Mouse (Mus musculus) adipose tissue, adult 10 weeks (tissue): Measurements from ENCODE around the gene Olfr1148. TPM values are rescaled to one million over a fixed set of nuclear protein-coding genes. Genes with fewer than 3 reads are reported as not detected.

ENCODE experiments used
- polyA plus RNA-seq: library from polyadenylated mRNA; stranded (reverse); fragments of 350-450 nt; fragmentation: Illumina TruSeq; extraction: RNeasy Lipid Tissue Mini Kit (QIAGEN cat#74804); gene quantifications from one replicate; pipeline ENCODE4 v1.2.3, GENCODE M21; 2014; ENCODE audit warnings: low read depth, low replicate concordance

The Olfr1148 gene
- polyA plus RNA-seq, result not detected

DNA sequence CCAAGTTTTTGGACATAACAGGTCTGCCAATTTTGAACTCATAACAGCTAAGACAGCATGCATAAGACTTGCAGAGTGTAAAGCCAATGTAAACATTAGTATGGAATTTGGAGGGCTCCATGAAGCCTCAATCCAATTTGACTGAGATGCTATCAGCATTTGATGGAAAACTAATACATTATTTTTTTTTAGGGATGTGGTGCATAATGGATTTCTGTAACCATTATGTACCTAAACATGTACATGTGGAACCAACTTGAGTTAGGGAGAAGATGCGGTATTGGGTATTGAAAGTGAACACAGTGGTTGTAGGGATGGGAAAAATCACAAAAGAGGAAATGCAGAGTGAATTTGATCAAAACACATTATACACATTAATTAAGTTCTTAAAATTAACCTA is at the start of gene Olfr1148:
Gene Olfr1148 (plus strand): TSS at position 301 of the 400 bp plus-strand sequence.

DNA sequence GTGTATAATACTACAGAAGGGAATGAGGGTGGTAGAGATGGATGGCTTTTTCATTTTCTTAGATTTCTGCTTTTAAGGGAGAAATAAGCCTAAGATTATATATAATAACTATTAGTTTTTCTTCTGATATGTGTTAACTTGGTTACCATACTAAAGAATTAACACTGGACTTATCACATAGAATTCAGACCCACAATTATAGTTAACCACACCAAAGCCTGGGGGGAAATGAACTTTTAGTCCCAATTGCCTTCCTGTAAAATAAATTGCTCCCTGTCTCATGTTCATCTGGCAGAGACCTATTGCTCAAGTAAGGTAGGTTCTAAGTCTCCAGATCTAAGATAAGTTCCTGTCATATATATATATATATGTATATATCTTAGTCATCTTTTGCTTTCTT is 30.0 kb upstream of the Olfr1148 start, which contains the start of gene Olfr1143:
Gene Olfr1143 (plus strand): TSS at position 301 of the 400 bp plus-strand sequence.

GRCm38 (mm10) chr2:87809522-87809921 is 20.8 kb upstream of the Olfr1148 start, which contains the start of gene Olfr1145:
Olfr1145 (plus strand) TSS chr2:87809822.

DNA sequence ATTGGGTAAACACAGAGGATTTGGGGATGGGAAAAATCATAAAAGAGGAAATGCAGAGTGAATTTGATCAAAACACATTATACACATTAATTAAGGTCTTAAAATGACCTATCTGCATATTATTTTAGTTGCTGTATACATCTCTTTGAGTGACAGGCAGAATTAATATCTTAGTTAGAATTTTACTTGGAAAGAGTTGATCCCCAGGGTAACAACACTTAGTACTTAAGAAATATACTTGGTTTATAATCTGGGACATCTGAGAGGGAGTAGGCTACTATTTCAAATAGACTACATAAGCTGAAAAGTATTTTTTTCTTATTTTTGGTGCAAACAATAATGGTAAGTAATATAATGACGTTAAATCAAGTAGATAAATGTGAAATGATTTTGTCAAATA is 13.4 kb downstream of the Olfr1148 start, which contains the start of gene Olfr1150-ps1:
Gene Olfr1150-ps1 (plus strand): TSS at position 301 of the 400 bp plus-strand sequence.

GRCm38 (mm10) chr2:87855562-87855961 is 25.2 kb downstream of the Olfr1148 start, which contains the start of gene Olfr1151:
Olfr1151 (plus strand) TSS chr2:87855862.

DNA sequence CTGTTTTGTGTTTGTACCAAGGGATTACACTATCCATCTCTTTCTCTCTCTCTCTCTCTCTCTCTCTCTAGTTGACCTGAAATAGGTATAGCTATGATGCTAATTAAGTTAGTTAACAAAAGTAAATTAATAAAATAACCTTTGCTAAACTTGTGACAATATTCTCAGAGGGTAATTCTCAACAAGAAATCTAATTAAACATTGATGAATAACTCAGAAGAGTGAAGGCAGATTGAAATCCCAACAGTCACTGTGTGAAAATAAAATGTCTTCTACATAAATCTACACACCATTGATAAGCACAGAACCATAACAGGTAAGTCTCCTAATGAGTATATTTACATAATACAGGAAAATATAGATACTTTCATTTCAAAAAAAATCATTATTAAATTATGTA is 35.9 kb downstream of the Olfr1148 start, which contains the start of gene Olfr1152:
Gene Olfr1152 (plus strand): TSS at position 301 of the 400 bp plus-strand sequence.

Other genes starting within 250 kb of the Olfr1148 start
- not detected for gene Olfr1130, start 224.3 kb upstream of the Olfr1148 start, polyA plus RNA-seq
- gene Olfr1131, start 203.4 kb upstream of the Olfr1148 start, polyA plus RNA-seq, result not detected
- gene Olfr1132, start 193.0 kb upstream of the Olfr1148 start, polyA plus RNA-seq, result not detected
- gene Olfr1133, start 183.2 kb upstream of the Olfr1148 start, polyA plus RNA-seq, result not detected
- not detected for gene Olfr1134, start 172.1 kb upstream of the Olfr1148 start, polyA plus RNA-seq
- not detected for gene Olfr1135, start 156.9 kb upstream of the Olfr1148 start, polyA plus RNA-seq
- gene Olfr1136, start 136.6 kb upstream of the Olfr1148 start, polyA plus RNA-seq, result not detected
- not detected for gene Olfr1137, start 117.4 kb upstream of the Olfr1148 start, polyA plus RNA-seq
- gene Olfr1138, start 90.6 kb upstream of the Olfr1148 start, polyA plus RNA-seq, result not detected
- not detected for gene Olfr1140, start 86.8 kb upstream of the Olfr1148 start, polyA plus RNA-seq
- gene Olfr1141, start 76.5 kb upstream of the Olfr1148 start, polyA plus RNA-seq, result not detected
- gene Olfr152, start 51.0 kb upstream of the Olfr1148 start, polyA plus RNA-seq, result not detected
- not detected for gene Olfr1143, start 29.9 kb upstream of the Olfr1148 start, polyA plus RNA-seq
- not detected for gene Olfr1145, start 20.7 kb upstream of the Olfr1148 start, polyA plus RNA-seq
- gene Olfr1150-ps1, start 13.5 kb downstream of the Olfr1148 start, polyA plus RNA-seq, result not detected
- gene Olfr1151, start 25.3 kb downstream of the Olfr1148 start, polyA plus RNA-seq, result not detected
- not detected for gene Olfr1152, start 36.0 kb downstream of the Olfr1148 start, polyA plus RNA-seq
- not detected for gene Olfr1153, start 64.4 kb downstream of the Olfr1148 start, polyA plus RNA-seq
- not detected for gene Olfr1154, start 74.6 kb downstream of the Olfr1148 start, polyA plus RNA-seq
- not detected for gene Olfr1155, start 114.6 kb downstream of the Olfr1148 start, polyA plus RNA-seq
- not detected for gene Olfr1156, start 122.6 kb downstream of the Olfr1148 start, polyA plus RNA-seq
- gene Olfr1157, start 137.8 kb downstream of the Olfr1148 start, polyA plus RNA-seq, result not detected
- not detected for gene Olfr74, start 144.1 kb downstream of the Olfr1148 start, polyA plus RNA-seq
- not detected for gene Olfr1158, start 159.6 kb downstream of the Olfr1148 start, polyA plus RNA-seq
- gene Olfr1160, start 177.7 kb downstream of the Olfr1148 start, polyA plus RNA-seq, result not detected
- not detected for gene Olfr1161, start 192.2 kb downstream of the Olfr1148 start, polyA plus RNA-seq
- not detected for gene Olfr73, start 207.2 kb downstream of the Olfr1148 start, polyA plus RNA-seq
- not detected for gene Olfr1162, start 220.6 kb downstream of the Olfr1148 start, polyA plus RNA-seq
- gene Olfr1163, start 241.3 kb downstream of the Olfr1148 start, polyA plus RNA-seq, result not detected